Comparison of ENCODE assay signal across 8 mouse cellular contexts in the genomic region with DNA sequence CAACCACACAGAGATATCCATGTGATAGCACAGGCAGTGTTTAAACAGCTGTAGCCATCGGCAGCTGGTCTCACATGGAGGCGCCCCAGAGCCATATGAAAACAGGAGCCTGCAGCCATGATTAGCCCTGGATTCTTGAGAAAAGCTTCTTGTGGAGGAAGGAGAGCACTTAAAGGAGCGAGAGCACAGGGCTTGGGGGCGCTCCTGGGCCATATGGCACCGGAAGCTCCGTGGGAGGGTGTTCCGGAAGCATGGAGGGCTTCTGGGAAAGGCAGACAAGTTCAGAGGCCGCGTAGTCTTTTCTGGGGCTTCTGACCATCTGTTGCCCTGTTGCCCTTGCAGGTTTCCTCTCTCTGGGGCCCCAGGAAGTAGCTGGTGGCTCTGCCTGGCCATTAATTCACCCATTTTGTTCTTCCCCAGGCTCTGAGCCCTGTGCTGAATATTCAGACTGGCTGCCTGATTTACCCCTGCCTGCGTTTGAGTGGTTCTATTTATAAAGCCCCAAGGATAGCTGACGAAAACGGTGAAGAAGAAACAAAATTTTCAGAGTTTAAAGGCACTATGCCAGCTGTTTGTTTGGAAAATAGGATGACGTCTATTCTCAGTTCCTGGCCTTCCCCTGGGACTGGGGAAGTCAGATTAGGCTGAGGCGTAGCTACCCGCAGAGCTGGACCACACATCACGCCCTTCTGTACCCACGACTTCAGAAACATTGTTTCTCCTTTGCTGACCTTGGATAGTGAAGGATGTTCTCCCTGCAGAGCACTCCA. TPM values are rescaled to one million over a fixed set of nuclear protein-coding genes. Genes with fewer than 3 reads are reported as not detected.
DNase-seq lines count a peak whose midpoint lies in the region; ATAC-seq and TF ChIP-seq lines count a peak whose summit lies in the region.

No protein-coding gene starts in this region.

- H3K27me3 ChIP-seq in neural tube, embryonic 15.5 days (replicated peaks): no peaks in the 10 kb centered on the region
- no peaks in the 10 kb centered on the region for H3K27me3 ChIP-seq in hindbrain, postnatal 0 days (ENCODE audit: insufficient read depth, low read length)
- H3K27me3 ChIP-seq in liver, embryonic 16.5 days (ENCODE audit: control insufficient read depth, insufficient read depth, low read depth, low read length): no peaks in the 10 kb centered on the region

- intact Hi-C loops in left cerebral cortex, postnatal 36 days (cut with DNase I): no loop called here

- no peak for ATAC-seq in neural tube, embryonic 15.5 days (ENCODE audit: low FRiP score)
- no peak for ATAC-seq in hindbrain, postnatal 0 days
- peak; percentile 45 for ATAC-seq in liver, embryonic 16.5 days (ENCODE audit: low read depth)

- H3K4me2 ChIP-seq in neural tube, embryonic 15.5 days: no peak overlapping the region
- H3K4me2 ChIP-seq in hindbrain, postnatal 0 days (ENCODE audit: low read depth, low read length): no peak overlapping the region
- no peak overlapping the region for H3K4me2 ChIP-seq in liver, embryonic 16.5 days (ENCODE audit: low read depth, low read length)

- peak; percentile 29 for TF ChIP-seq CTCF in hindbrain, postnatal 0 days (IDR thresholded peaks at IDR 0.05; ENCODE audit: low read depth)

- no peaks in the 10 kb centered on the region for H3K9me3 ChIP-seq in neural tube, embryonic 15.5 days (replicated peaks)
- no peaks in the 10 kb centered on the region for H3K9me3 ChIP-seq in hindbrain, postnatal 0 days (ENCODE audit: low read length)
- no peaks in the 10 kb centered on the region for H3K9me3 ChIP-seq in liver, embryonic 16.5 days (replicated peaks; ENCODE audit: control insufficient read depth, low read length)

- WGBS in neural tube, embryonic 15.5 days: 71% methylated on average over 17 of the region's 17 CpGs
- 62% methylated on average over 17 of the region's 17 CpGs for WGBS in hindbrain, postnatal 0 days
- 22% methylated on average over 17 of the region's 17 CpGs for WGBS in liver, embryonic 16.5 days (ENCODE audit: insufficient replicate concordance)

- peaks cover 2% of the 10 kb centered on the region; the same call in 1 of the 2 replicates for H3K4me1 ChIP-seq in neural tube, embryonic 15.5 days
- H3K4me1 ChIP-seq in hindbrain, postnatal 0 days (ENCODE audit: insufficient read depth, low read length): no peaks in the 10 kb centered on the region
- peaks cover 11% of the 10 kb centered on the region for H3K4me1 ChIP-seq in liver, embryonic 16.5 days (ENCODE audit: control insufficient read depth, low read depth, low read length)

- H3K4me3 ChIP-seq in neural tube, embryonic 15.5 days (replicated peaks): no peak overlapping the region
- H3K4me3 ChIP-seq in hindbrain, postnatal 0 days (ENCODE audit: low read length): no peak overlapping the region
- no peak overlapping the region for H3K4me3 ChIP-seq in liver, embryonic 16.5 days (ENCODE audit: low read depth, low read length)

- no peaks in the 10 kb centered on the region for H3K36me3 ChIP-seq in neural tube, embryonic 15.5 days
- H3K36me3 ChIP-seq in hindbrain, postnatal 0 days (ENCODE audit: insufficient read depth, low read length): no peaks in the 10 kb centered on the region
- no peaks in the 10 kb centered on the region for H3K36me3 ChIP-seq in liver, embryonic 16.5 days (ENCODE audit: control insufficient read depth, insufficient read depth)

- H3K27ac ChIP-seq in neural tube, embryonic 15.5 days (replicated peaks): no peak overlapping the region; the same call in 1 of the 2 replicates
- no peak overlapping the region; the same call in 1 of the 2 replicates for H3K27ac ChIP-seq in hindbrain, postnatal 0 days
- peak overlapping the region; percentile 56 for H3K27ac ChIP-seq in liver, embryonic 16.5 days (ENCODE audit: low read length)

- DNase-seq in neural tube, embryonic 10.5 days (ENCODE audit: extremely low spot score, low spot score): peak; percentile 30
- DNase-seq in embryo, embryonic 9.5 days (ENCODE audit: extremely low spot score): peak; percentile 29
- DNase-seq in hindbrain, postnatal 0 days (ENCODE audit: low spot score): peak; percentile 25
- peak; percentile 65 for DNase-seq in thymus, postnatal 0 days (ENCODE audit: low spot score)
- no peak for DNase-seq in spleen, adult 18-20 months
- no peak for DNase-seq in left cerebral cortex, postnatal 36 days (ENCODE audit: low spot score in 2 of 2)

- no peak overlapping the region for H3K9ac ChIP-seq in neural tube, embryonic 15.5 days (replicated peaks)
- no peak overlapping the region for H3K9ac ChIP-seq in hindbrain, postnatal 0 days (replicated peaks; ENCODE audit: low read length)
- H3K9ac ChIP-seq in liver, embryonic 16.5 days (ENCODE audit: low read depth, low read length): no peak overlapping the region

RNA-seq across cellular contexts. Expression of a gene that starts 45.8 kb away (rescaled TPM):
- 194 and 195 TPM in 2 replicates for polyA plus RNA-seq in neural tube, embryonic 15.5 days (2015; fragmentation: Nextera tagmentation; extraction: Ambion mirVana)
- 96.0 and 105 TPM in 2 replicates for total RNA-seq in hindbrain, postnatal 0 days (2014; rRNA removed)
- polyA plus RNA-seq in hindbrain, postnatal 0 days (2015; fragmentation: Nextera tagmentation; extraction: Ambion mirVana): 153 and 158 TPM in 2 replicates
- 81.3 and 84.8 TPM in 2 replicates for polyA plus RNA-seq in liver, embryonic 16.5 days (2015; fragmentation: Nextera tagmentation; extraction: Ambion mirVana)
- polyA plus RNA-seq in thymus, postnatal 0 days (2015; fragmentation: Nextera tagmentation; extraction: Ambion mirVana): 195 and 198 TPM in 2 replicates
- total RNA-seq in left cerebral cortex, postnatal 36 days (2021): 10 to 100 TPM; 64.3 to 70.6 TPM

RNA-seq across cellular contexts. Expression of a gene that starts 46.2 kb away (rescaled TPM):
- polyA plus RNA-seq in neural tube, embryonic 15.5 days (2015; fragmentation: Nextera tagmentation; extraction: Ambion mirVana): 71.6 and 84.2 TPM in 2 replicates
- 85.4 and 101 TPM in 2 replicates for total RNA-seq in hindbrain, postnatal 0 days (2014; rRNA removed)
- polyA plus RNA-seq in hindbrain, postnatal 0 days (2015; fragmentation: Nextera tagmentation; extraction: Ambion mirVana): 88.4 and 89.1 TPM in 2 replicates
- polyA plus RNA-seq in liver, embryonic 16.5 days (2015; fragmentation: Nextera tagmentation; extraction: Ambion mirVana): 12.8 and 15.2 TPM in 2 replicates
- polyA plus RNA-seq in thymus, postnatal 0 days (2015; fragmentation: Nextera tagmentation; extraction: Ambion mirVana): 31.2 and 33.2 TPM in 2 replicates
- 10 to 100 TPM; 53.6 to 59.0 TPM for total RNA-seq in left cerebral cortex, postnatal 36 days (2021)

Comparison
In these comparisons a context has a peak if more than half of its experiments do, and no peak if none do; other contexts are left out.
1. DNase-seq: peak in neural tube, embryonic 10.5 days (single experiment), embryo, embryonic 9.5 days (single experiment), hindbrain, postnatal 0 days (single experiment) and thymus, postnatal 0 days (single experiment); none in spleen, adult 18-20 months (0 of 2) and left cerebral cortex, postnatal 36 days (0 of 2).